Mouse (Mus musculus) C3H10T1/2 (cell line): Measurements from ENCODE around the gene Rag1. TPM values are rescaled to one million over a fixed set of nuclear protein-coding genes. Genes with fewer than 3 reads are reported as not detected.

Source experiments
- polyA plus RNA-seq, 2 experiments: library from polyadenylated mRNA; unstranded; fragments of >200 nt; fragmentation: generic; extraction: Trizol; gene quantifications; one replicate each; pipeline ENCODE4 v1.2.1; 2012; ENCODE audit warnings: missing spikeins in 2 of 2

Gene Rag1
- polyA plus RNA-seq, result under 1 TPM in 1 of 2 experiments, not detected in 1; 0.02 TPM

DNA sequence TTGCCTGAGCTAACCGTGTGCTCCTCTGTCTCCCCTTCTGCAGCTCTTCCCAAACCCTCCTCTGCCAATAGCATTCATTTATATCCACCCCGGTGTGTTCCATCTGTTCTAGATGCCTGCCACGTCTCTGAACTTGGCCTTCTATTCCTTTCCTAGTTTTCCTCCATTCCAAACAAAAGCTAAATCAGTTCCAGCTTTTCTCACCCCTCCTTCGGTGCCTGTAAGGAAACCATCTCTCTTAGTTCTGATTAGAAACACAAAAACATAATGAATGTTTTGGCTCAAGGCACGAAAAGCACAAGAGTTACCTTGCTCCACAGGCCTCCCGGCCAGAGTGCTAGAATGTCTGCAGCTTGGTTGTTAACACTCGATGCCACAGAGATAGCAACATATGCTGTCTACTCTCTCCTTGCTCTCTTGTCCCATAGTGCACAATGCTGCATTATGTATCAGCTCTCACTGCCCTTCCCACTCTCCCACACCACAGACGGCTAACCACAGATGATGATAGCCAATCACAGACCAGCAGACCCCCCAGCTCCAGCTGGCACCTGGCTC lies at the start of gene Rag1, which contains the start of gene B230118H07Rik:
Gene Rag1, minus strand, starts transcription at position 388 of the 558 bp plus-strand sequence.
Gene B230118H07Rik, minus strand, starts transcription at position 419 of the 558 bp plus-strand sequence.

DNA sequence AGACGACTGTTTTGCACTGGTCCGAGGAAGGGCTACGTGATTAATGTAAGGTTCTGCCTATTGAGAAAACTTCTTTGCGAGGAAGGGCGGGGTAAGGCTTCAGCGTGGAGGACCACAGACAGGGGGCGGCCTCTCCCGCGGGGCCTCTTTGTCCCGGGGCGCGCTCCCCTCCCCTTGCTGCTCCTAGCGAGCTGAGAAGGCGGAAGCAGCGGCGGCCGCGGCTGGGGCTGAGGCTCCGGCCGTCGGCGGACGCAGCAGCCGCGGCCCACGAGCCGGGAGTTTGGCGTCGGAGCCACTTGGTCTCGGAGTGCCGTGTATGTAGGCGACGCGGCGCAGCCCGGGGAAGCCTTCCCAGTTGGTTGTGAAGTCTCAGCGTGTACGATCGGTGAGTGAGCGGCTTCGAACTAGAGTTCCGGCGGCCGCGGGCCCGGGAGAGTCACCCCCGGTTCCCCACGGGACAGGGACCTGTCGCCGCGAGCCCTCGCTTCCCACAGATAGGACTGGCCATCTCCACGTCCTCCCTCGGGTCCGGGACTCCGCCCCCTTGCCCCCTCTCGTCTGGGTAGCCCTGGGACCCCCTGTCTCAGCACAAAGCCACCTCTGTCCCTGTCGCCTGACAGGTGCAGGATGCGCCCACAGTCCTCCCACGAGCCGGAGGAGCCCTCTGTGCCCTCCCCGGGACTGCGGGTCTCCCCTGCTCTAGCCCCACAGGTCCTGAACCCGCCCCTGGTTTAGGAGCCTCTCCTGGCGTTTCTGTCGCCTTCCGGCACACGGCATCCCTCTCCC lies 29.1 kb upstream of the Rag1 start, which contains the start of gene Traf6:
Gene Traf6, plus strand, starts transcription at position 194 of the 786 bp plus-strand sequence.

DNA sequence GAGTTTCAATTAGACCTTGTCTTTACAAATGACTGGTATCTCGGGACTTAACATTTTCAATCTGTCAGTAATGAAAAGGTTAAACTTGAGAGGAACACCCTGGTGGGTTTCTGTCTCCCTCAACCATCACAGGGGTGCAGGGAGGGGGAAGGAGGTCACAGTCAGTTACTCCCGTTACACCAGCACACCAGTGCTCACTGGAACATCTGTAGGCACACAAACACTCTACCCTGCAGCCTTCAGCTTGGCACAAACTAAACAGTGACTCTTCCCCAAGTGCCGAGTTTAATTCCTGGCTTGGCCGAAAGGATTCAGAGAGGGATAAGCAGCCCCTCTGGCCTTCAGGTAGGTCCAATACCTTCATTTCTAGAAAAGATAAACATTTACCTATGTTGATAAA lies 24.8 kb downstream of the Rag1 start, which contains the start of gene Rag2:
Gene Rag2, plus strand, starts transcription at position 193 of the 400 bp plus-strand sequence.

Other genes with a start within 250 kb of the Rag1 start
- not detected for gene Rag2, start 24.8 kb downstream of the Rag1 start, polyA plus RNA-seq
- 10 to 100 TPM in 1 of 2 experiments, 1 to 10 TPM in 1; 1.6 to 46.5 TPM for gene B230118H07Rik, start within 50 bp of the Rag1 start, polyA plus RNA-seq
- gene Traf6, start 28.9 kb upstream of the Rag1 start, polyA plus RNA-seq, result 1 to 10 TPM in 1 of 2 experiments, under 1 TPM in 1; 0.44 to 3.2 TPM
- under 1 TPM; 0.42 to 0.74 TPM for gene Prr5l, start 233.5 kb upstream of the Rag1 start, polyA plus RNA-seq
- gene Commd9, start 236.7 kb upstream of the Rag1 start, polyA plus RNA-seq, result 10 to 100 TPM; 45.6 to 62.6 TPM